Mouse (Mus musculus): Measurements from ENCODE around the gene 4921524J17Rik. TPM values are rescaled to one million over a fixed set of nuclear protein-coding genes. Genes with fewer than 3 reads are reported as not detected.

The 4921524J17Rik gene
- 20.7 TPM for total RNA-seq (2023)

DNA sequence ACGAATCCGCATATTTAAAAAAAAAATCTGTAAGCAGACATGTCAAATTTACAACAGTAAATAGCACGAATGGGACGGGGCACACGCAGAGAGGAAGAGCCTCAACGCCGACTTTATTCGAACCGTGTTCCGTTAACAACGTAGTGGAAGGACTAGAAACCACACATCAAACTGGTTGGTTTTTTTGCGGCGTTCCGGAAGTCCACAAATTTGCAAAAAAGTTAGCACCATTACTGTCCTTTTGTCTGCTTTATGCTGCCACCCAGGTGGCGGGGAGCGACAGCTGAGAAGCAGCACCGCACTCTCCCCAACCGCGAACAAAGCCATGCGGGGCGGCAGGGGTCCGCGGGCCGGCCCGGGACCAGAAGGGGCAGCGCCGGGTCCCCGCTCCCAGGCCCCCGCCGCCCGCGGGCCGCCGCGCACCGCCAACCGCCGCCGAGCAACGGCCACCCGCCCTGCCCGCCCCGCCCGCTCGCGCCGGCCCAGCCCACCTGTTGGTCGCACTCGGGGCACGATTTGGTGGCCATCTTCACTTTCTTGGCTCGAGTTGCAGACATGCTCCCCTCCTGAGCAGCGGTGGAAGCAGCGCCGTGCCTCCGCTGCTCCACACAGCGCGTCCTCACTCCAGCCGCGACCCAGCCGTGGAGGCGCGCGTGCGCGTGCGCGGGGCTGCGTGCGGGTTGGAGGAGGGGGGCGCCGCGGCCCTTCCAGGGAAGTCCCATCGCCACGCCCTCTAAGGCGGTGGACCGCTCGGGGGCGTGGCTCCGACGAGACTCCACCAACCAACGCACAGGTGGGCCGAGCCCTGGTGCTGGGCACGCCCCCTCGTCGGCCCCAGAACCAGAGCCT is at the start of gene 4921524J17Rik:
Gene 4921524J17Rik (minus strand): TSS at position 666 of the 849 bp plus-strand sequence.

DNA sequence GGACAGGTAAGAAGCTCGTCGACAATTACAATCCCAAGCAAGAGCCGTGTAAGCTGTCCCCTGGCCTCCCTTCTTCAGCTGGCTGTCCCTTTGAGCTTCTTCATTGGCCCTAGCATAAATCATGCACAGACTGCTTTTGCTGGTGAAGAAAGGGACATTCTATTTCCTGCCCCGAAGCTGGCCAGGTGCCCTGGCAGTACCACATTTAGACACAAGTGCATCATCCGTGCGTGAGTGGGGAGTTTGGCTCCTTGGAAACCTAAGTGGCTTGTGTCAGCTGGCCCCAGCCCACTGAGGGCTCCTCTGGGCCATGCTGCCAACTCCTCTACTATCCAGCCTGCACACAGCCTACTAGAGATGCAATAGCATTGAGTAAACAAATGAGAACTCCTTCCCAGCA is 46.4 kb downstream of the 4921524J17Rik start, which contains the start of gene Mylk3:
Gene Mylk3 (minus strand): TSS at position 141 of the 400 bp plus-strand sequence.

Other genes starting within 250 kb of the 4921524J17Rik start
- gene Olfr371, start 206.8 kb downstream of the 4921524J17Rik start, total RNA-seq (2023) = not detected
- 39.8 TPM for gene Orc6, start 133.2 kb downstream of the 4921524J17Rik start, total RNA-seq (2023)
- 57.4 TPM for gene Vps35, start 133.0 kb downstream of the 4921524J17Rik start, total RNA-seq (2023)
- not detected for gene Mylk3, start 46.5 kb downstream of the 4921524J17Rik start, total RNA-seq (2023)
- gene Gpt2, start 59.7 kb upstream of the 4921524J17Rik start, total RNA-seq (2023) = 0.80 TPM
- 141 TPM for gene Dnaja2, start 122.5 kb upstream of the 4921524J17Rik start, total RNA-seq (2023)

Data from CD4-positive naive resting alpha-beta T cell, adult 57 days (primary cell).